Mouse (Mus musculus): Measurements from ENCODE around the gene Tprkb. TPM values are rescaled to one million over a fixed set of nuclear protein-coding genes. Genes with fewer than 3 reads are reported as not detected.
"Not testable (repeated sequence)": the region's sequence is repeated elsewhere in the genome, so short reads cannot be mapped to it uniquely, and the experiment has no call there.

Tprkb gene
- polyA plus RNA-seq, 1 experiment from 2014 or later: 41.2 TPM

DNA sequence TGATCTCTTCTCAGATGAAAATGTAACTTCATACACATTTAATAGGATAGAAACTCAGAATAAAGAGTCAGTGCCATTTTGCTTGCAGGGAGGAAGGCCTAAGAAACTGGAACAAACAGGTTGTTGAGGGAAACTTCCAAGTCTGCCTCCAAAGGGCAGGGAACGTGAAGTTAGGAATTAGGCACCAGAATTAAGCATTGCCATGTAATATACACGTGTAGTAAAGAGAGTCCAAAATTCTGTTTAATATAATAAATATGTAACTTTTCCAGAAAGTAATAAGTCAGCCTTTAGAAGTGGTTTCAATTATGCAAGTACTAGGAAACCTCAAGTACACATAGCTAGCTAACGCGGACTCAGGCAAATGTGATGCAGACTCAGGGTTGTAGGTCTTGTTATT is 7.7 kb downstream of the Tprkb start:
- no peak overlapping the region for H3K4me3 ChIP-seq
- H3K27ac ChIP-seq: no peak overlapping the region
- H3K27me3 ChIP-seq (replicated peaks): no peaks in the 10 kb centered on the region
- no peaks in the 10 kb centered on the region for H3K9me3 ChIP-seq
- peaks cover 11% of the 10 kb centered on the region for H3K4me1 ChIP-seq
- H3K4me2 ChIP-seq (replicated peaks): no peak overlapping the region
- WGBS: 94% methylated on average over 4 of the region's 4 CpGs
- peaks cover 3% of the 10 kb centered on the region; the same call in 1 of the 2 replicates for H3K36me3 ChIP-seq
- no peak for ATAC-seq (ENCODE audit: low FRiP score, low read depth)
- H3K9ac ChIP-seq: no peak overlapping the region

DNA sequence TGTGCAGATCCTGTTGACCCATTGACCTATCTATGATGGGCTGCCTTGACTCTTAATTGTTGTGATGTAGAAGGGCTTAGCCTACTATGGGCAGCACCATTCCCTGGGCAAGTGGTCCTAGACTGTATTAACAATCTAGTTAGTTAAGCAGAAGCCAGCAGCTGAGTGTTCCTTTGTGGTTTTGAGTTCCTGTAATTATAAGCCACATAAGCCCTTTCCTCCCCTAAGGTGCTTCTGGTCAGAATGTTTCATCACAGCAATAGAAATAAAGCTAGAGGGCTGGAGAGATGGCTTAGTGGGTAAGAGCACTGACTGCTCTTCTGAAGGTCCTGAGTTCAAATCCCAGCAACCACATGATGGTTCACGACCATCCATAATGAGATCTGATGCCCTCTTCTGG is 12.0 kb downstream of the Tprkb start:
- ATAC-seq (ENCODE audit: low FRiP score, low read depth): no peak
- H3K27ac ChIP-seq: no peak overlapping the region
- no peaks in the 10 kb centered on the region for H3K27me3 ChIP-seq (replicated peaks)
- H3K4me2 ChIP-seq (replicated peaks): no peak overlapping the region
- 95% methylated on average over 1 of the region's 1 CpGs for WGBS
- no peak overlapping the region for H3K9ac ChIP-seq
- peaks cover 39% of the 10 kb centered on the region for H3K36me3 ChIP-seq
- no peaks in the 10 kb centered on the region for H3K4me1 ChIP-seq
- H3K4me3 ChIP-seq: no peak overlapping the region
- no peaks in the 10 kb centered on the region for H3K9me3 ChIP-seq

DNA sequence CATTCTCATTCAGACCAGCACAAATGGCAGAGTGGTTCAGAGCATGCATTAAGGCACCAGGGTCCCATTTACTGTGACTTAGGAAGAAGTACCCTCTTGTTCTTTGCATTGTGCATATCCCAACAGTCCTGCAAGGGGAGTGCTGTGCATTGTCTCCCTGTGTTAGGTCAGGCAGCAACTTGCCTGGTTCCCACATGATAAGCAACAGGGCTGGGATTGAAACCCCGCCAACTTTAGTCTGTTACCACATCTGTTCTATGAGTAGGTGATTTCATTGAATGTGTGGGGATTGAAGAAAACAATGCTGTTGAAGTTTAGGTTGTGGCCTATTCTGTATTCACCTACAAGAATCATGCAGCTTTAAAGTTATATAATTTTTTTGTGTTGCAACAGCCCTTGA is 15.0 kb downstream of the Tprkb start:
- WGBS: 82% methylated on average over 1 of the region's 1 CpGs
- Histone ChIP-seq H3K9me3 (no peaks in the 10 kb centered on the region), H3K4me3 (no peak overlapping the region), H3K27me3 (replicated peaks) (no peaks in the 10 kb centered on the region), H3K27ac (no peak overlapping the region), H3K9ac (no peak overlapping the region), H3K36me3 (peaks cover 61% of the 10 kb centered on the region), H3K4me2 (replicated peaks) (no peak overlapping the region), H3K4me1 (no peaks in the 10 kb centered on the region)
- ATAC-seq (ENCODE audit: low FRiP score, low read depth): no peak

DNA sequence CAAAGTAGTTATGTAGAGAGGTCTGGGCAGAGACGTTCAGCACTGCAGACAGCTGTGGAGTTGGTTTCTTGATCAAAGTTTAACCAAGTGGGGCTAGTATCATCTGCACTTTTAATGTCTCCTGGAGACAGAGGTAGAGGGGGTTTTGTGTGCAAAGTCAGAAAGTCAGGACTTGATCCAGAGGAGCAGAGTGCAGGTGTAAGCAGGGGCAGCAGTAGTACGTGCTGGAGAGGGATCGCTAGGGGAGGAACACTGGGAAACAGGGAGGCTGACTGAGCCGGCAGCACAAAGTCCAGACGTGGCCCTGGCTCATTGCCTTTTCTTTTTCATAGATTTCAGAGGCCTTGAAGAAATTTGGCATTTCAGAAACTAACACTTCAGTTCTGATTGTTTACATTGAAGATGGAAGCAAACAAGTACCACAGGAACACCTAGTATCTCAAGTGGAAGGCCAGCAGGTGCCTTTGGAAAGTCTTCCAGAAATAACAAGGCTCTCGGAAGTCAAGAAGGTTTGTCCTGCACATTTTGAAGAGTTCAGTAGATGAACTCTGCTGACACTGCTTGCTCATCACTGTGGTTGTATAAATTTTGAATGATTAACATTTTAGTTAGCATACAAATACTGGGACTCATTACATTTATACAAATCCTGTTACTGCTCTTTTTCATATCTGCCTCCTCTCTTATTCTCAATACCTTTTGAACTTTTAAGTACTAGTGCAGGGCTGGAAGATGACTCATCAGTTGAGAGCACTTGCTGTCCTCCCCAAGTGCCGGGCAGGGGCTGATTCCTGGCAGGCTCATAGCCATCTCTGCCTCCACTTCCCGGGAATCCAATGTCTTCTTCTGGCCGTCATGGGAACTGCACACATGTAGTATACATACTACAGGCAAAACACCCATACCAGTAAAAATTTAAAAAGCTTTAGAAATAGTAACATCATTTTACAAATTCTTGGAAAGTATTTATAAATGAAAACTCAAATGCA is 16.1 kb downstream of the Tprkb start:
- no peak for ATAC-seq (ENCODE audit: low FRiP score, low read depth)
- H3K4me3 ChIP-seq: no peak overlapping the region
- H3K27me3 ChIP-seq (replicated peaks): no peaks in the 10 kb centered on the region
- no peaks in the 10 kb centered on the region for H3K4me1 ChIP-seq
- no peaks in the 10 kb centered on the region for H3K9me3 ChIP-seq
- H3K27ac ChIP-seq: no peak overlapping the region
- H3K4me2 ChIP-seq (replicated peaks): no peak overlapping the region
- no peak overlapping the region for H3K9ac ChIP-seq
- H3K36me3 ChIP-seq: peaks cover 66% of the 10 kb centered on the region
- WGBS: 91% methylated on average over 9 of the region's 9 CpGs

DNA sequence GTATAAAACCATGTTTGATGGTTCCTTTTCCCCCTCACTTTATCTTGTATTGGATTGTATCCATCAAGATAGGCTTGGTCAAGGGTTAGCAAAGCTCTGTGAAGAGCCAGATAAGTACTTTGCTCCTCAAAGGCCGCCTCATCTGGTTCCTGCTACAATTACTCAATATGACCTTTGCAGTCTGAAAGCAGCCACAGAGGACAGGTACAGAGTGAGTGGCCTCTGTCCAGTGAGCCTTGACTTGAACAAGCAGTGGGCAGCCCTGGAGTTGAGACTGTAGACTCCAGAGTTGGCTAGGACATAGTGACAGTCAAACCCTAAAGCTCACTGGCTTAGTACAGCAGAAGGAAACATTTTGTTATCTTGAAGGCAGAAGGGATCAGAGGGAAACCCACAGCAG is 17.6 kb downstream of the Tprkb start:
- Histone ChIP-seq H3K9me3 (no peaks in the 10 kb centered on the region), H3K4me3 (no peak overlapping the region), H3K4me1 (no peaks in the 10 kb centered on the region), H3K27me3 (replicated peaks) (no peaks in the 10 kb centered on the region), H3K4me2 (replicated peaks) (no peak overlapping the region), H3K36me3 (peaks cover 68% of the 10 kb centered on the region), H3K9ac (no peak overlapping the region), H3K27ac (no peak overlapping the region)
- WGBS: 75% methylated on average over 1 of the region's 1 CpGs
- no peak for ATAC-seq (ENCODE audit: low FRiP score, low read depth)

DNA sequence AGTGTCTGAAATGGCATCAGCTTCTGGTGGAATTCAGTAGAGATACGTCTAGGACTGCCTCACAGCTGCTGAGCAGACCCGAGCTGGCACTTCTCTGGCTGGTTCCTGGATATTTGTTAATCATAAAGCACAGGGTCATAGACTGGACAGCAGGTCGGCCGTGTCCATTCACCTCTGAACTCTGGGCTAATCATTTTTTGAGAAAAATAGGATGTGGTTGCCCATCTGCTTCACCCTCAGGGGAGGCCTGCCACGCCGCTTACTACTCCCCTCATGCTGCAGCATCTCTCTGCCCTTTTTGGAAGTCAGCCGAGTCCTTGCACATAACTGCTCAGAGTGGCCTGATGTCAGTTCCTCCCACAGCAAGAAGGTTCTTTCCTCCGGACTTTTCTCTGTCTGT is 22.4 kb downstream of the Tprkb start:
- WGBS: 79% methylated on average over 8 of the region's 8 CpGs
- H3K4me3 ChIP-seq: no peak overlapping the region
- no peaks in the 10 kb centered on the region for H3K9me3 ChIP-seq

DNA sequence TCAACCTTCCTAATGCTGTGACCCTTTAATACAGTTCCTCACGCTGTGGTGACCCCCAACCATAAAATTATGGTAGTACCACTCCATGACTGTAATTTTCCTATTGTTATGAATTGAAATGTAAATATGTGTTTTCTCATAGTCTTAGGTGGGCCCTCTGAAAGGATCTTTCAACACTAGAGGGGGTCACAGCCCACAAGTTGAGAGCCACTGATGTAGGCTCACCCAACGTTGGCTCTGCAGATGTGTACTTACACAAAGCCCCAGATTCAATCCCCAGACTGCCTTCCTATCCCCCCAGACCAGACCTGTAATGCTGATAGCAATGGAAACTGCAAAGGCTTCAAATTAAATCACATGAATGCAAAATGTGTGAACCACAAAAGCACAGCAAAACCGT is 24.0 kb downstream of the Tprkb start:
- no peak for ATAC-seq (ENCODE audit: low FRiP score, low read depth)
- no peak overlapping the region for H3K4me2 ChIP-seq (replicated peaks)
- no peaks in the 10 kb centered on the region for H3K9me3 ChIP-seq
- H3K4me3 ChIP-seq: no peak overlapping the region
- H3K9ac ChIP-seq: no peak overlapping the region
- no peak overlapping the region for H3K27ac ChIP-seq
- no peaks in the 10 kb centered on the region for H3K4me1 ChIP-seq
- no peaks in the 10 kb centered on the region for H3K27me3 ChIP-seq (replicated peaks)
- 0 out of 2 replicates have a peak, but pooled peaks cover 14% of the 10 kb centered on the region for H3K36me3 ChIP-seq
- 73% methylated on average over 3 of the region's 3 CpGs for WGBS

More for the DNA sequence above, 22.4 kb downstream of the Tprkb start:
- Histone ChIP-seq H3K4me2 (replicated peaks) (no peak overlapping the region), H3K36me3 (peaks cover 29% of the 10 kb centered on the region; the same call in 1 of the 2 replicates), H3K27me3 (replicated peaks) (no peaks in the 10 kb centered on the region), H3K9ac (no peak overlapping the region), H3K4me1 (no peaks in the 10 kb centered on the region), H3K27ac (no peak overlapping the region)
- no peak for ATAC-seq (ENCODE audit: low FRiP score, low read depth)

DNA sequence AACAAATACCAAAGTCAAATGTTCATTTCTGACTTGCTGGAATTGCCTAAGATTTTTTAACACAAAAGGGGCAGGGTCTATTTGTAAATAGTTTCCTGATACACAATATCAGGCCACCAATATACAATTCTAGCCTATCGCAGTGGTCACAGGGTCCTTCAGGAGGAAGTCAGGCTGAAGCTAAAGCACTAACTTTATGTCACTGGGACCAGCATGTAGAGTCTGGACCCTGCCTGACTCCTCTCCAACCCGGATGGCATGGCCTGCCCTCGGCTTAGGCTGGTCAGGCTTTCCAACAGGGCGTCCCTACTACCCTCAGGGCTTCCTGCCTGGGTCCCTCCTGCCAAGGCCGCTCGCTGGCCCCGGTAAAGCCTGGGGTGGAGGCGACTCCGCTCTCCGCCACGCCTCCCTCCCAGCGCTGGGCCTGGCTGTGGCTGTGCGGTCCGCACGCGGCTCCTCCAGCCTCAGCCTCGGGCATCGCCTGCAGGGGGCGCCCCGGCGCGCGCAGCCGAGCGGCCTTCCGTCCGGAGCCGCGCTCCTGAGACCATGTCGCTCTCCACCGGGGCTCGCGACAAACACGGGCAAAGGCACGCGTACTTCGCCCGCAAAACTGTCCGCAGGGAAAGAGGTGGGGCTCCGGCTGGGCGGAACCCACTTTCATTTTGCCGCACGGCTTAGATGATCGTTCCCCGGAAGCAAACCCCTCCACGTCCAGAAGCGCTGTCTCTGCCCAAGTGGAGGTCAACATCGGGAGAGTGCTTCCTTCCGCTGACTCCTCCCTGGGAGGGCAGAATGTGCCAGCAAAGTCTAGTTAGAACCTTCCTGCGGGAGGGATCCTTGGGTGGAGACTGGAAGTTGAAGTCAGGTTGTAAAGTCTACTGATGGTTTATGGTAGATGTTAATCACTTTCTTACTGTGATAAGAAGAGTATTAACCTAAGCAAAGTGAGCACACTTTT is 25.1 kb downstream of the Tprkb start:
- 2% methylated on average over 50 of the region's 50 CpGs for WGBS
- H3K27ac ChIP-seq: not testable (repeated sequence)
- peak overlapping the region; percentile 55 for H3K4me2 ChIP-seq (replicated peaks)

DNA sequence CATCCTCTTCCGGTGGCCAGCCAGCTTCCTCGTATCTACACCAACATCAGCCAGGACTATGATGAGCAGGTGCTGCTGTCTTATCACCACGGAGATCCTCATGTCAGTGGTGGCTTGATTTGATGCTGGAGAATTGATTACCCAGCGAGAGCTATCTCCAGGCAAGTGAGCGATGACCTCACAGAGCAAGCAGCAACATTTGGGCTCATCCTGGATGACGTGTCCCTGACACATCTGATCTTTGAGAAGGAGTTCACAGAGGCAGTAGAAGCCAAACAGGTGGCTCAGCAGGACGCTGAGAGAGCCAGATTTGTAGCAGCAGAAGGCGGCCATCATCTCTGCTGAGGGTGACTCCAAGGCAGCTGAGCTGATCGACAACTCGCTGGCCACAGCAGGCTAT is 27.0 kb downstream of the Tprkb start:
- Histone ChIP-seq H3K27me3 (replicated peaks) (no peaks in the 10 kb centered on the region), H3K4me2 (replicated peaks) (no peak overlapping the region), H3K9me3 (no peaks in the 10 kb centered on the region), H3K27ac (no peak overlapping the region), H3K9ac (no peak overlapping the region), H3K4me3 (no peak overlapping the region), H3K4me1 (no peaks in the 10 kb centered on the region), H3K36me3 (peaks cover 11% of the 10 kb centered on the region)
- no peak for ATAC-seq (ENCODE audit: low FRiP score, low read depth)
- WGBS: 80% methylated on average over 10 of the region's 10 CpGs

More for the DNA sequence above, 25.1 kb downstream of the Tprkb start:
- Histone ChIP-seq H3K9ac (peak overlapping the region; percentile 46), H3K4me3 (peak overlapping the region; percentile 45), H3K36me3 (0 out of 2 replicates have a peak, but pooled peaks cover 10% of the 10 kb centered on the region)
- H3K27me3 ChIP-seq (replicated peaks); H3K9me3 ChIP-seq; H3K4me1 ChIP-seq: not testable (repeated sequence)
- peak; percentile 94 for ATAC-seq (ENCODE audit: low FRiP score, low read depth)

DNA sequence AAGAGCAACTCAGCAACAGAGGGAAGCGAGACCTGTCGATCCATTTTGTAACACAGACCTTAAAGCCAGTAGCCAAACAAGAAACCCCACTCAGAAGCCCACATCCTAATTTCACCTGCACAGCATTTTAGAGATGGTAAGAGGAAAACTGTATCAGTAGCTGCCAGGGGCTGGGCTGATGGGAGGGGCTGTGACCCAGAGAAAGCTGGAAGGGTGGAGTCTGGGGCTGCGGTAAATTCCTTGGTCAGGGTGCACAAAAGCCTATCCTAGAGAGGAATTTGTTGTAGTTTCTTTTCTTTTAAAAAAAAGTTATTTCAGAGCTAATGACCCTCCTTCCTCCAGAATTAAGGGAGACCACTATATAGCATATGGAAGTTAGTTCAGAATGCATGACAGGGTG is 30.8 kb downstream of the Tprkb start:
- H3K4me3 ChIP-seq: no peak overlapping the region
- H3K9ac ChIP-seq: no peak overlapping the region
- H3K27me3 ChIP-seq (replicated peaks): no peaks in the 10 kb centered on the region
- ATAC-seq (ENCODE audit: low FRiP score, low read depth): no peak
- no peaks in the 10 kb centered on the region for H3K4me1 ChIP-seq
- H3K36me3 ChIP-seq: peaks cover 45% of the 10 kb centered on the region
- no peak overlapping the region for H3K27ac ChIP-seq
- H3K4me2 ChIP-seq (replicated peaks): no peak overlapping the region
- no peaks in the 10 kb centered on the region for H3K9me3 ChIP-seq
- WGBS: 95% methylated on average over 3 of the region's 3 CpGs

DNA sequence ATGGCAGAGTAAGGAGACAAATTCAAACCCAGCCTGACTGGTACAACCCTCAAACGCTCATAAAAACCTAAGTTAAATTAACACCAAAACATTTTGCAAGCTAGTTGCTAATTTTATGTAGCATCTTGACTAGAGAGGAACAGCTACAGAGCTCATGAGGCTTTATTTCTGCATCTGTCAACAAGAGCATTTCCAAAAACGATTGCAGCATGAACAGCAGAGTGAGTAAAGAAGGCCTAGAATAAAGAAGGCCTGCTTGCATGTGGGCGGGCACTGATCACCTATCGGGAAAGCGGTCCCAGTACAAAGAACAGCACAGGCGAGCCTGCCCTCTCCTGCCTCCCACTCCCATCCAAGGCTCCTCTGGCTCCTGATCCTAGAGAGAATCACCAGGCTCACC is 36.9 kb downstream of the Tprkb start:
- ATAC-seq (ENCODE audit: low FRiP score, low read depth): no peak
- Histone ChIP-seq H3K36me3 (peaks cover 87% of the 10 kb centered on the region), H3K4me3 (no peak overlapping the region), H3K9ac (no peak overlapping the region), H3K4me2 (replicated peaks) (no peak overlapping the region), H3K9me3 (no peaks in the 10 kb centered on the region), H3K27me3 (replicated peaks) (no peaks in the 10 kb centered on the region), H3K27ac (no peak overlapping the region), H3K4me1 (no peaks in the 10 kb centered on the region)
- WGBS: 92% methylated on average over 6 of the region's 6 CpGs

DNA sequence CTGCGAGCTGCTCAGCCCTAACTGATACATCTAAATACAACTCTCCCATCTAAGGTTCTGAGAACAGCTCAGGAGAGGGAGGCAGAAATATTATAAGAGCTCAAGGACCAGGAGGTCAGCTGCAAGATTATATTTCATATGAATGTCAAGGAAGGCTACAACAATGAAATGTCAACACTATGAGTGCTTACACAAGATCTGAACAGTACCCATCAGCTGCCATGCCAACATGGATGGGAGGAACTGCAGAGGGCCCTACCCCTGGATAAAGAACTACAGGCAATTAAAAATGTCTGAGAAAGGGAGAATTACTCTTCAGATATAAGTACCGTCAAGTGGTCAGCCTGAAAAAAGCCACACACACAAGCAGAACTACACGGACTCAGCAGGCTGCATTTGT is 45.9 kb downstream of the Tprkb start:
- Histone ChIP-seq H3K4me3 (no peak overlapping the region), H3K4me1 (peaks cover 6% of the 10 kb centered on the region), H3K9ac (no peak overlapping the region), H3K9me3 (no peaks in the 10 kb centered on the region), H3K4me2 (replicated peaks) (no peak overlapping the region), H3K27me3 (replicated peaks) (no peaks in the 10 kb centered on the region), H3K27ac (no peak overlapping the region), H3K36me3 (peaks cover 47% of the 10 kb centered on the region)
- 93% methylated on average over 3 of the region's 3 CpGs for WGBS
- no peak for ATAC-seq (ENCODE audit: low FRiP score, low read depth)

Data from neural tube, embryonic 12.5 days (tissue).